Mouse (Mus musculus): Measurements from ENCODE around the gene Stat1.

Stat1 gene

DNA sequence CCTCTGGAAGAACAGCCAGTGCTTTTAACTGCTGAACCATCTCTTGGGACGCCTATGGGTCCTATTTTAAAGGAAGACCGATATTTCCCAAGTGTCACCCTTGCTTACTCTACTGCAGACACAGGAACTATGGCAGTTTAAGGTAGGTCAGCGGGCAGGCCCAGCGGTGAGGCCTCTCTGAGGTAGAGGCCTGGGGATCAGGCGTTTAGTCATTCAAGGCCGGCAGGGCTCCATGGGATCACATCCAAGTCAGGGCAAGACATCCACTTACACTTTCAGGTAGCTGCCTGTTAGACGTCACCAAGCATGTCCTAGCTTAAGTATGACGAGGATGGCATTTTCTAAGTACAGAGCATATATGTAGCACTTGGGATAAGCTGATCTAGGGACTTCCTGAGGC is 41.9 kb downstream of the Stat1 start:
- DNase-seq (ENCODE audit: low read depth, low spot score): no peak

GRCm38 (mm10) chr1:52163707-52164457 is 44.6 kb downstream of the Stat1 start:
- no peak for DNase-seq (ENCODE audit: low read depth, low spot score)

- DNase-seq (ENCODE audit: low read depth, low spot score): no peak
Observed at GRCm38 (mm10) chr1:52166652-52167220, 47.5 kb downstream of the Stat1 start.

- peak; percentile 49 for DNase-seq (ENCODE audit: low read depth, low spot score)
Observed at GRCm38 (mm10) chr1:52170057-52170456, 50.8 kb downstream of the Stat1 start.

GRCm38 (mm10) chr1:52170747-52171146 is 51.5 kb downstream of the Stat1 start:
- DNase-seq (ENCODE audit: low read depth, low spot score): no peak

- no peak for DNase-seq (ENCODE audit: low read depth, low spot score)
Observed at GRCm38 (mm10) chr1:52171271-52171670, 52.0 kb downstream of the Stat1 start.

DNA sequence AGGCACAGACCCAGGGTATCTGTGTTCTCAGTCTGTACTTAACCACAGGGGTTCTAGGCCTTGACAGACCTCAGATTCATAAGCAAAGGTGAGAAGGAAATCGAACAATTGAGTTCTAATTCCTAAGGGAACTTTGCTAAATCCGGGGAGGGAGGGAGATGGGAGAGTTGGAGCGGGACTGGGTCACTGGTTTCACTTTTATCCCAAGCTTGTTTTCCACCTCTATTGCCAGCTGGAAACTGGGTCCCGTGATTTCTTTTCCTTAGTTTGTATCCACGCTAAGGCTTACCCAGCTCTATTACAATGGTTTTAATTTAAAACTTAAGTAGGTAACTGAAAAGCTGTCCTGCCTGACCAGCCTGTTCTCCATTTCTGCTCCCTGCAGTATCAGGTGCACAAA is 56.1 kb downstream of the Stat1 start:
- DNase-seq (ENCODE audit: low read depth, low spot score): no peak

- DNase-seq (ENCODE audit: low read depth, low spot score): peak; percentile 43
Observed at GRCm38 (mm10) chr1:52175983-52176382, 56.7 kb downstream of the Stat1 start.

DNA sequence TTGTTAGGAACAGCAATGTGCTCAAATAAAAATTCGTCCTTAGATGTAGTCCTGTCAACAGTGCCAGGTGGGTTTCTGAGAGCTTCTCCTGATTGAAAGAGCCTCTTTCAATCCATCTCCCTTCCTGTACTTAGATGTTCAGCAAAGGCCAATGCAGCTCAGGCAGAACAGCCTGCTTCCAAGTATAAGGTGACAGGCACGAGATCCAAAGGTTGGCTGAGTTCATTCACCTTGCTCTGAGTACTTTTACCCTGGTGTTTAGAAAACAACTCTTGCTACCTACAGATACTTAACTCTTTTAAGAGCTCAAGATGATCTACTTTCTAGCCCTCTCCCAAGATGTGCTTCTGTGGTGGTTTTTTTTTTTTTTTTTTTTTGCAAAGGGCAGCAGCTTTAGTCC is 57.8 kb downstream of the Stat1 start:
- no peak for DNase-seq (ENCODE audit: low read depth, low spot score)

DNA sequence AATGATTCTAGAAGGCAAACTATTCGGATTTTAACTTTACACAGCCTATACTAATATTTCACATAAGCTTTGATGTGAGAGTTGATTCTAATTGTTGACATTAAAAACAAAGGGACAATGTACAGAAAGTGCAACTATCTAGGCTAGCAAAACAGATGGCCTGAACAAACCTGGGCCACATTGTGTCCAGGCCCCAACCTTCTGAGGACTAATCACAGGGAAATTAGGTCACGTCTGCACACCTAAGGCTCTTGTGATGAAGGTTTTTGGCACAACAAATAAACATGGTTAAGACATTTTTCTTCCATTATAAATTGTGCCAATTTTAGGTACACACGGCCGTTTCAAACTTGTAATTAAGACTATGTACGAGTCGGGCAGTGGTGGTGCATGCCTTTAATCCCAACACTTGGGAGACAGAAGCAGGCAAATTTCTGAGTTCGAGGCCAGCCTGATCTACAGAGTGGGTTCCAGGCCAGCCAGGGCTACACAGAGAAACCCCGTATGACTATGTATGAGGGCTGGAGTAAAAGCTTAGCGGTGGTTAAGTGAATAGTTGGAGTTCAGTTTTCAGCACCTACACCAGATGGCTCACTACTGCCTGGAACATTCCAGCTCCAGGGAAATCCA is 60.8 kb downstream of the Stat1 start:
- no peak for DNase-seq (ENCODE audit: low read depth, low spot score)

GRCm38 (mm10) chr1:52181994-52182393 is 62.8 kb downstream of the Stat1 start:
- no peak for DNase-seq (ENCODE audit: low read depth, low spot score)

- no peak for DNase-seq (ENCODE audit: low read depth, low spot score)
Observed at GRCm38 (mm10) chr1:52182992-52183391, 63.8 kb downstream of the Stat1 start.

Data from forelimb bud, embryonic 11.5 days (tissue).